8 mouse cellular contexts compared by ENCODE assay signal in the genomic region with DNA sequence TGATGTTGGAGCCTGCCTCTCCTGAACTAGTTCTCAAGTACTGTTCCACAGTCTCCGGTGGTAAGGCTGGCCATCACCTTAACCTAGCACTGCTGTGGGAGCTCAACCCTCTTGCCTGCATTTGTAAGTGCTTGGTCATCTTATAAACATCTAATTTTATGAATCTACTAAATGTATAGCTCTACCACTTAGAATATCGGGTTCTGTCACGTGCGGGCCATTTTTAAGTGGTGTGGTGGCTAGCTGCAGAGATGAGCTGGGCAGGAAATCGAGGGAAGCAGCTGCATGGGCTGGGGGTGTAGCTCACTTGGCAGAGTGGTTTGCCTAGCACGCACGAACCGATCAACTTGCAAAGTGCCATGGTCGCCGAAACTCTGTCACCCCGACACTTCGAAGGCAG. TPM values are rescaled to one million over a fixed set of nuclear protein-coding genes. Genes with fewer than 3 reads are reported as not detected.
DNase-seq lines count a peak whose midpoint lies in the region; ATAC-seq and TF ChIP-seq lines count a peak whose summit lies in the region.

No protein-coding gene starts in this region.

- DNase-seq in heart, postnatal 10 days: no peak
- DNase-seq in MEL (ENCODE audit: low read depth, low spot score) (no peak), adipocyte (ENCODE audit: low spot score) (no peak)
- DNase-seq in right cerebral cortex, postnatal 25 days: no peak
- no peak for DNase-seq in thymus, postnatal 25 days

- 0 out of 2 replicates have a peak, but pooled peaks have one; percentile 2 for ATAC-seq in heart, embryonic 15.5 days (replicated peaks; ENCODE audit: insufficient number of reproducible peaks, insufficient read depth, low FRiP score, low read depth)
- ATAC-seq in hematopoietic stem cell, adult 5-6 weeks (replicated peaks in 1 of 2; ENCODE audit: insufficient read depth in 1 of 2, low FRiP score in 2 of 2, low TSS enrichment in 1 of 2, low read depth in 1 of 2, poor library complexity in 2 of 2, severe bottlenecking in 2 of 2): peak; percentile 1 to 20; a peak in 2 of 4 replicates
- ATAC-seq in megakaryocyte-erythroid progenitor cell, adult 5-6 weeks (replicated peaks; ENCODE audit: low FRiP score, low TSS enrichment, poor library complexity, severe bottlenecking): peak; percentile 21; the same call in 1 of the 2 replicates

- peak overlapping the region; percentile 84 for H3K4me3 ChIP-seq in heart, embryonic 15.5 days
- peak overlapping the region; percentile 89 to 94 for H3K4me3 ChIP-seq in MEL (ENCODE audit: control insufficient read depth in 1 of 2, insufficient read depth in 1 of 2, low read depth in 2 of 2, low read length in 2 of 2)

- H3K4me1 ChIP-seq in heart, embryonic 15.5 days (replicated peaks): peaks cover 3% of the 10 kb centered on the region
- peaks cover 6 to 9% of the 10 kb centered on the region in 2 experiments; a peak in 3 of 4 replicates for H3K4me1 ChIP-seq in MEL (ENCODE audit: control insufficient read depth in 1 of 2, insufficient read depth in 2 of 2, low read length in 2 of 2)

- H3K27me3 ChIP-seq in heart, embryonic 15.5 days: no peaks in the 10 kb centered on the region
- H3K27me3 ChIP-seq in MEL (ENCODE audit: control insufficient read depth in 1 of 2, insufficient read depth in 2 of 2, low read length in 2 of 2): no peaks in the 10 kb centered on the region

- TF ChIP-seq RAD21 in MEL (IDR thresholded peaks at IDR 0.05; ENCODE audit: low read depth, low read length): no peak

- WGBS in heart, embryonic 15.5 days: 22% methylated on average over 12 of the region's 12 CpGs

- H3K9ac ChIP-seq in heart, embryonic 15.5 days: peak overlapping the region; percentile 79
- peak overlapping the region; percentile 91 for H3K9ac ChIP-seq in MEL (ENCODE audit: control insufficient read depth, low read depth, low read length, poor library complexity, severe bottlenecking)

- peaks cover 11% of the 10 kb centered on the region; the same call in 1 of the 2 replicates for H3K36me3 ChIP-seq in heart, embryonic 15.5 days
- H3K36me3 ChIP-seq in MEL (ENCODE audit: control insufficient read depth in 1 of 2, insufficient read depth in 2 of 2, low read length in 2 of 2): peaks cover 34 to 37% of the 10 kb centered on the region in 2 experiments

- TF ChIP-seq EP300 in MEL (IDR thresholded peaks at IDR 0.05; ENCODE audit: low read depth in 1 of 2, low read length in 2 of 2): no peak

- no peaks in the 10 kb centered on the region for H3K9me3 ChIP-seq in heart, embryonic 15.5 days (replicated peaks)
- no peaks in the 10 kb centered on the region for H3K9me3 ChIP-seq in MEL (replicated peaks; ENCODE audit: insufficient read depth, low read length)

- TF ChIP-seq POLR2A in MEL (IDR thresholded peaks at IDR 0.05; ENCODE audit: control insufficient read depth in 1 of 2, insufficient read depth in 1 of 2, low read depth in 1 of 2, low read length in 2 of 2, poor library complexity in 1 of 2): no peak

- H3K4me2 ChIP-seq in heart, embryonic 15.5 days: peak overlapping the region; percentile 63

- intact Hi-C loops in heart, postnatal 10 days (cut with DNase I): loop anchor here (5.0 kb wide), 1 partner anchor 110 kb away; no protein-coding TSS in a partner anchor

- H3K79me2 ChIP-seq in MEL (ENCODE audit: control insufficient read depth, insufficient read depth, low read length, poor library complexity): peaks cover 28% of the 10 kb centered on the region

- H3K27ac ChIP-seq in heart, embryonic 15.5 days: peak overlapping the region; percentile 98
- H3K27ac ChIP-seq in MEL (ENCODE audit: control insufficient read depth, low read depth, low read length): peak overlapping the region; percentile 93

- no peak for TF ChIP-seq CTCF in MEL (IDR thresholded peaks at IDR 0.05 in 2 of 3, conservative IDR thresholded peaks at IDR 0.05 in 1 of 3; ENCODE audit: control insufficient read depth in 1 of 3, insufficient read depth in 1 of 3, low read depth in 2 of 3, low read length in 3 of 3, poor library complexity in 1 of 3, severe bottlenecking in 1 of 3)

TF ChIP-seq in MEL, 35 proteins besides CTCF, POLR2A, EP300 and RAD21:
- no peak for TF ChIP-seq KAT2A (conservative IDR thresholded peaks at IDR 0.05; ENCODE audit: low read depth, low read length)
- TF ChIP-seq BHLHE40 (IDR thresholded peaks at IDR 0.05; ENCODE audit: borderline replicate concordance, low read depth, low read length): peak; percentile 60; the same call in 1 of the 2 replicates
- no peak; the same call in 1 of the 2 replicates for TF ChIP-seq SIN3A (IDR thresholded peaks at IDR 0.05; ENCODE audit: low read length)
- TF ChIP-seq MXI1 (IDR thresholded peaks at IDR 0.05; ENCODE audit: low read depth, low read length): no peak
- TF ChIP-seq TBP (IDR thresholded peaks at IDR 0.05; ENCODE audit: low read depth, low read length): no peak
- no peak for TF ChIP-seq NRF1 (IDR thresholded peaks at IDR 0.05; ENCODE audit: insufficient read depth, low read depth, low read length, poor library complexity, severe bottlenecking)
- TF ChIP-seq CHD2 (IDR thresholded peaks at IDR 0.05; ENCODE audit: low read length): no peak
- TF ChIP-seq USF1 (IDR thresholded peaks at IDR 0.05; ENCODE audit: low read depth, low read length): peak; percentile 58
- TF ChIP-seq ELF1 (IDR thresholded peaks at IDR 0.05; ENCODE audit: low read depth, low read length): no peak
- TF ChIP-seq GABPA (IDR thresholded peaks at IDR 0.05; ENCODE audit: low read depth, low read length): no peak
- no peak for TF ChIP-seq NELFE (IDR thresholded peaks at IDR 0.05; ENCODE audit: low read depth, low read length)

RNA-seq across cellular contexts. Expression of a gene that starts 1.1 kb away (rescaled TPM):
- polyA plus RNA-seq in heart, embryonic 15.5 days (2015; fragmentation: Nextera tagmentation; extraction: Ambion mirVana): 26.3 and 27.8 TPM in 2 replicates
- 10 to 100 TPM; 11.6 to 15.9 TPM for total RNA-seq in heart, postnatal 10 days (2021)
- 25.8 and 27.5 TPM in 2 replicates for total RNA-seq in MEL (2012; rRNA removed)
- 10 to 100 TPM in 1 of 2 experiments, not detected in 1; 96.4 TPM for polyA plus RNA-seq in MEL (2012; ENCODE audit: insufficient read depth in 1 of 2, insufficient read length in 2 of 2, low read depth in 1 of 2, low replicate concordance in 2 of 2, missing spikeins in 1 of 2)
- 58.7 and 87.7 TPM in 2 replicates for total RNA-seq in hematopoietic stem cell, adult 5-6 weeks (2017)
- 29.5 and 31.6 TPM in 2 replicates for total RNA-seq in megakaryocyte-erythroid progenitor cell, adult 5-6 weeks (2014; fragmentation: Nextera tagmentation)
- 63.0 and 91.8 TPM in 2 replicates for total RNA-seq in megakaryocyte-erythroid progenitor cell, adult 5-6 weeks (2017)

RNA-seq across cellular contexts. Expression of a gene that starts 48.6 kb away (rescaled TPM):
- polyA plus RNA-seq in heart, embryonic 15.5 days (2015; fragmentation: Nextera tagmentation; extraction: Ambion mirVana): 16.4 and 18.7 TPM in 2 replicates
- total RNA-seq in heart, postnatal 10 days (2021): 10 to 100 TPM; 17.7 to 22.8 TPM
- total RNA-seq in MEL (2012; rRNA removed): 10.1 TPM in 2 replicates
- polyA plus RNA-seq in MEL (2012; ENCODE audit: insufficient read depth in 1 of 2, insufficient read length in 2 of 2, low read depth in 1 of 2, low replicate concordance in 2 of 2, missing spikeins in 1 of 2): 1 to 10 TPM in 1 of 2 experiments, not detected in 1; 9.3 TPM
- 13.8 and 24.0 TPM in 2 replicates for total RNA-seq in hematopoietic stem cell, adult 5-6 weeks (2017)
- total RNA-seq in megakaryocyte-erythroid progenitor cell, adult 5-6 weeks (2014; fragmentation: Nextera tagmentation): 0.87 and 1.4 TPM in 2 replicates
- total RNA-seq in megakaryocyte-erythroid progenitor cell, adult 5-6 weeks (2017): 5.4 and 5.9 TPM in 2 replicates
